Mouse (Mus musculus): Measurements from ENCODE around the gene Kcnmb3. TPM values are rescaled to one million over a fixed set of nuclear protein-coding genes. Genes with fewer than 3 reads are reported as not detected.

Gene Kcnmb3
- polyA plus RNA-seq, 2 experiments = not detected

DNA sequence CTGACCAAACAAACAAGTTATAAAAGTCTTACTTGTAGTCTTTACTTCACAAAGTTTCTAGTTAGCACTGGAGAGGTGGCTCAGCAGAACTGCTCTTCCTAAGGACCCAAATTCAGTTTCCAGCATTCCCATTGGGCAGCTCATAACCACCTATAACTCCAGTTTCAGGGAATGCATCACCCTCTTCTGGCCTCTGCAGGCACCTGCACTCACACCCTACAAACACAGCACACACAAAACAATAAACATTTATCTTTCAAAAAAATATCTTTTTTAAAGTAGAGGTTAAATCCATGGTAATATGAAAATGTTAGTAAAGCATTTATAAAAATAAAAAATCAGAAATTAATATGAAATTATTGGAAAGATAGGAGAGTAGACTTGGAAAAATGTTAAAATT is 50.3 kb downstream of the Kcnmb3 start:
- no peak for ATAC-seq (ENCODE audit: insufficient read depth)
- DNase-seq (ENCODE audit: low read depth in 3 of 3, low spot score in 3 of 3) = no peak
- H3K4me3 ChIP-seq (ENCODE audit: insufficient read depth in 1 of 2, low read depth in 2 of 2, low read length in 2 of 2) = no peak overlapping the region
- H3K4me2 ChIP-seq (ENCODE audit: low read depth) = no peak overlapping the region
- no peak overlapping the region for H3K27ac ChIP-seq
- H3K9ac ChIP-seq (replicated peaks) = no peak overlapping the region
- H3K36me3 ChIP-seq (replicated peaks; ENCODE audit: control insufficient read depth, insufficient read depth, low read depth) = peaks cover 18% of the 10 kb centered on the region
- TF ChIP-seq EP300 (IDR thresholded peaks at IDR 0.05; ENCODE audit: low read depth) = no peak
- TF ChIP-seq CTCF (IDR thresholded peaks at IDR 0.05; ENCODE audit: low read depth) = 0 out of 2 replicates have a peak, but pooled peaks have one; percentile 4
- no peaks in the 10 kb centered on the region for H3K9me3 ChIP-seq (ENCODE audit: control insufficient read depth, low read length)
- H3K4me1 ChIP-seq (replicated peaks; ENCODE audit: control insufficient read depth in 2 of 2, insufficient read depth in 2 of 2, low read length in 1 of 2) = no peaks in the 10 kb centered on the region
- H3K27me3 ChIP-seq (ENCODE audit: control insufficient read depth, insufficient read depth, low read length) = no peaks in the 10 kb centered on the region

DNA sequence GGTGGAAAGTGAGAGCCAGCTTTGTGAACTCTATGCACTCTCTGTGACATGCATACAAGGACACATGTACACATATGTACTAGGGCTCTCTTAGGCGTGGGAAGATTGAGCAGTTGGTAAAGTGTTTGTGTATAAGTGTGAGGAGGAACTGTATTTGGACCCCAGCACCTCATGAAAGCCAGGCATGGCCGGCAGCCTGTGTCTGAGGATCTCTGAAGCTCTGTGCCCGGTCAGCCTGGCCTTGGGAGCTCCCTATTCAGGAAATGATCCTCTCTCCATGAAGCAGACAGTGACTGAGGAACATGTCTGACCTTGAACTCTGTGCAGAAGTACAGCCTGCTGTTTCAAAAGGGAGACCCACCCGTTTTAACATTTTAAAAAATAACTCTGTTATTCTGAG is 53.3 kb downstream of the Kcnmb3 start:
- peaks cover 18% of the 10 kb centered on the region for H3K36me3 ChIP-seq (replicated peaks; ENCODE audit: control insufficient read depth, insufficient read depth, low read depth)
- no peak overlapping the region for H3K9ac ChIP-seq (replicated peaks)
- TF ChIP-seq CTCF (IDR thresholded peaks at IDR 0.05; ENCODE audit: low read depth) (no peak), EP300 (IDR thresholded peaks at IDR 0.05; ENCODE audit: low read depth) (no peak)
- ATAC-seq (ENCODE audit: insufficient read depth) (no peak), DNase-seq (ENCODE audit: low read depth in 3 of 3, low spot score in 3 of 3) (no peak)
- no peaks in the 10 kb centered on the region for H3K27me3 ChIP-seq (ENCODE audit: control insufficient read depth, insufficient read depth, low read length)
- H3K9me3 ChIP-seq (ENCODE audit: control insufficient read depth, low read length) = no peaks in the 10 kb centered on the region
- H3K4me3 ChIP-seq (ENCODE audit: insufficient read depth in 1 of 2, low read depth in 2 of 2, low read length in 2 of 2) = no peak overlapping the region
- 59% methylated on average over 4 of the region's 4 CpGs for WGBS (ENCODE audit: insufficient replicate concordance)
- H3K27ac ChIP-seq = no peak overlapping the region
- no peaks in the 10 kb centered on the region for H3K4me1 ChIP-seq (replicated peaks; ENCODE audit: control insufficient read depth in 2 of 2, insufficient read depth in 2 of 2, low read length in 1 of 2)
- no peak overlapping the region for H3K4me2 ChIP-seq (ENCODE audit: low read depth)

DNA sequence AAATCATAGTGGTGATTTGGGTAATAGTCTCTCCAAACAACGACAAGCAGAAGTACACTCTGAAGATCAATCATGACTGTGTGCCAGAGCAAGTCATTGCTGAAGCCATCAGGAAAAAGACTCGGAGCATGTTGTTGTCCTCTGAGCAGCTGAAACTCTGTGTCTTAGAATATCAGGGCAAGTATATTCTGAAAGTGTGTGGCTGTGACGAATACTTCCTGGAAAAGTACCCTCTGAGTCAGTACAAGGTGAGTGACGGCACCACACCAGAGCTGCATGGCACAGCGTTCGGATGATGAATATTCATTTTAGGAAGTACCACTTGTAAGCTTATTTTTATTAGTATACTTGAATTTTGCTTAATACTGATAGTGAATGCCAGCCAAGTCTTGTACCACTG is 54.2 kb downstream of the Kcnmb3 start:
- Histone ChIP-seq H3K27me3 (ENCODE audit: control insufficient read depth, insufficient read depth, low read length) (no peaks in the 10 kb centered on the region), H3K36me3 (replicated peaks; ENCODE audit: control insufficient read depth, insufficient read depth, low read depth) (peaks cover 18% of the 10 kb centered on the region)

DNA sequence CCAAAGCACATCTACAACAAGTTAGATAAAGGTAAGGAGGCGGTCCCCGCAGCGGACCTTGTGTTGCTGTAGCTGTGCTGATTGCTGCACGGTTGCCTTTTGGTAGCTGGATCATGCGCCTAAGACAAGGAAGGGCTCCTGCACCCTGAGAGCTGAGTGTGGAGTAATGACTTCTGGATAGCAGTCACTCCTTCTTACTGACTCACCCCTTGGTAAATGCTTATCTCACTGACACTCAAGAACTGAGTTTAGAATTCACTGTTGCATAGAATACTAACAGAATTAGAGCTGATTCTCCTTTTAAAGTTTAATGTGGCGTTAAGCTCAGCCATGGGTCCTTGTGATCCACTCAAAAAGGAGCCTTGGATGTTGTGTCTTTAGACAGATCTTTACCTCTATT is 54.7 kb downstream of the Kcnmb3 start:
- H3K9me3 ChIP-seq (ENCODE audit: control insufficient read depth, low read length) = no peaks in the 10 kb centered on the region
- no peaks in the 10 kb centered on the region for H3K4me1 ChIP-seq (replicated peaks; ENCODE audit: control insufficient read depth in 2 of 2, insufficient read depth in 2 of 2, low read length in 1 of 2)
- no peak overlapping the region for H3K9ac ChIP-seq (replicated peaks)
- DNase-seq (ENCODE audit: low read depth in 3 of 3, low spot score in 3 of 3) = no peak
- ATAC-seq (ENCODE audit: insufficient read depth) = no peak
- peaks cover 18% of the 10 kb centered on the region for H3K36me3 ChIP-seq (replicated peaks; ENCODE audit: control insufficient read depth, insufficient read depth, low read depth)
- H3K4me3 ChIP-seq (ENCODE audit: insufficient read depth in 1 of 2, low read depth in 2 of 2, low read length in 2 of 2) = no peak overlapping the region
- H3K4me2 ChIP-seq (ENCODE audit: low read depth) = no peak overlapping the region
- TF ChIP-seq CTCF (IDR thresholded peaks at IDR 0.05; ENCODE audit: low read depth) = no peak
- no peak for TF ChIP-seq EP300 (IDR thresholded peaks at IDR 0.05; ENCODE audit: low read depth)
- no peaks in the 10 kb centered on the region for H3K27me3 ChIP-seq (ENCODE audit: control insufficient read depth, insufficient read depth, low read length)
- WGBS (ENCODE audit: insufficient replicate concordance) = 77% methylated on average over 6 of the region's 6 CpGs
- H3K27ac ChIP-seq = no peak overlapping the region

More for the DNA sequence above, 54.2 kb downstream of the Kcnmb3 start:
- Histone ChIP-seq H3K9me3 (ENCODE audit: control insufficient read depth, low read length) (no peaks in the 10 kb centered on the region), H3K27ac (no peak overlapping the region), H3K4me3 (ENCODE audit: insufficient read depth in 1 of 2, low read depth in 2 of 2, low read length in 2 of 2) (no peak overlapping the region), H3K4me2 (ENCODE audit: low read depth) (no peak overlapping the region), H3K9ac (replicated peaks) (no peak overlapping the region), H3K4me1 (replicated peaks; ENCODE audit: control insufficient read depth in 2 of 2, insufficient read depth in 2 of 2, low read length in 1 of 2) (no peaks in the 10 kb centered on the region)
- ATAC-seq (ENCODE audit: insufficient read depth) = no peak
- 87% methylated on average over 6 of the region's 6 CpGs for WGBS (ENCODE audit: insufficient replicate concordance)
- DNase-seq (ENCODE audit: low read depth in 3 of 3, low spot score in 3 of 3) = no peak
- no peak for TF ChIP-seq CTCF (IDR thresholded peaks at IDR 0.05; ENCODE audit: low read depth)
- no peak for TF ChIP-seq EP300 (IDR thresholded peaks at IDR 0.05; ENCODE audit: low read depth)

DNA sequence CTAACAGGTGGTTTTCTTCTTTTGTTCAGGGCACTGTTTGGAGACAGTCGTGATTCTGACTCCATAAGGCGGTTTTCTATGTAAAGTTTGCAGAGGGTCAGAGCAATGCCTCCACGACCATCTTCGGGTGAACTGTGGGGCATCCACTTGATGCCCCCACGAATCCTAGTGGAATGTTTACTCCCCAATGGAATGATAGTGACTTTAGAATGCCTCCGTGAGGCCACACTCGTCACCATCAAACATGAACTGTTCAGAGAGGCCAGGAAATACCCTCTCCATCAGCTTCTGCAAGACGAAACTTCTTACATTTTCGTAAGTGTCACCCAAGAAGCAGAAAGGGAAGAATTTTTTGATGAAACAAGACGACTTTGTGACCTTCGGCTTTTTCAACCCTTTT is 55.9 kb downstream of the Kcnmb3 start:
- ATAC-seq (ENCODE audit: insufficient read depth) = no peak
- 80% methylated on average over 11 of the region's 11 CpGs for WGBS (ENCODE audit: insufficient replicate concordance)
- TF ChIP-seq CTCF (IDR thresholded peaks at IDR 0.05; ENCODE audit: low read depth) = no peak
- no peak for TF ChIP-seq EP300 (IDR thresholded peaks at IDR 0.05; ENCODE audit: low read depth)

More for the DNA sequence above, 55.9 kb downstream of the Kcnmb3 start:
- H3K9ac ChIP-seq (replicated peaks) = no peak overlapping the region
- peaks cover 18% of the 10 kb centered on the region for H3K36me3 ChIP-seq (replicated peaks; ENCODE audit: control insufficient read depth, insufficient read depth, low read depth)
- no peaks in the 10 kb centered on the region for H3K4me1 ChIP-seq (replicated peaks; ENCODE audit: control insufficient read depth in 2 of 2, insufficient read depth in 2 of 2, low read length in 1 of 2)
- H3K4me2 ChIP-seq (ENCODE audit: low read depth) = no peak overlapping the region
- H3K27ac ChIP-seq = no peak overlapping the region
- no peaks in the 10 kb centered on the region for H3K27me3 ChIP-seq (ENCODE audit: control insufficient read depth, insufficient read depth, low read length)
- DNase-seq (ENCODE audit: low read depth in 3 of 3, low spot score in 3 of 3) = no peak
- no peak overlapping the region for H3K4me3 ChIP-seq (ENCODE audit: insufficient read depth in 1 of 2, low read depth in 2 of 2, low read length in 2 of 2)
- H3K9me3 ChIP-seq (ENCODE audit: control insufficient read depth, low read length) = no peaks in the 10 kb centered on the region

Measured in liver, embryonic 14.5 days (tissue).